Mouse (Mus musculus) MEL (cell line): ENCODE data around the gene Ccnd1. TPM values are rescaled to one million over a fixed set of nuclear protein-coding genes. Genes with fewer than 3 reads are reported as not detected.

ENCODE experiments used
- DNase-seq: peaks from one replicate; pipeline ENCODE4 v3.0.0; 2011; ENCODE audit warnings: low read depth, low spot score
- H3K27ac ChIP-seq: 2 replicates; pipeline ENCODE4 v1.5.1; 2012; ENCODE audit warnings: low read depth, mild to moderate bottlenecking, control low read depth, low read length, moderate library complexity; ENCODE audit not compliant: control insufficient read depth
- H3K27me3 ChIP-seq, 2 experiments: fragments of 150-350 bp in 1 of 2; sonication (generic) in 1 of 2; 2 replicates each; pipeline ENCODE4 v1.6.1; 2012; ENCODE audit warnings: low read length in 2 of 2, mild to moderate bottlenecking in 2 of 2, improper control_type of control experiment in 1 of 2, moderate library complexity in 1 of 2; ENCODE audit not compliant: insufficient read depth in 2 of 2, control insufficient read depth in 1 of 2
- H3K36me3 ChIP-seq, 2 experiments: 2 replicates each; pipeline ENCODE4 v1.6.1; 2012 to 2014; ENCODE audit warnings: low read length in 2 of 2, improper control_type of control experiment in 1 of 2, inconsistent platforms in 1 of 2, mild to moderate bottlenecking in 1 of 2; ENCODE audit not compliant: insufficient read depth in 2 of 2, control insufficient read depth in 1 of 2
- H3K4me1 ChIP-seq, 2 experiments: fragments of 150-350 bp in 1 of 2; sonication (generic) in 1 of 2; 2 replicates each; pipeline ENCODE4 v1.6.1; 2012; ENCODE audit warnings: low read length in 2 of 2, improper control_type of control experiment in 1 of 2, mild to moderate bottlenecking in 1 of 2; ENCODE audit not compliant: insufficient read depth in 2 of 2, control insufficient read depth in 1 of 2
- H3K4me3 ChIP-seq, 2 experiments: fragments of 150-350 bp in 1 of 2; sonication (generic) in 1 of 2; 2 replicates each; pipeline ENCODE4 v1.5.1; 2012; ENCODE audit warnings: low read depth in 2 of 2, low read length in 2 of 2, mild to moderate bottlenecking in 2 of 2, moderate library complexity in 2 of 2, control low read depth in 1 of 2, improper control_type of control experiment in 1 of 2; ENCODE audit not compliant: control insufficient read depth in 1 of 2, insufficient read depth in 1 of 2
- H3K79me2 ChIP-seq: 2 replicates; pipeline ENCODE4 v1.6.1; 2012; ENCODE audit warnings: mild to moderate bottlenecking, low read length, moderate library complexity; ENCODE audit not compliant: control insufficient read depth, poor library complexity, insufficient read depth
- H3K9ac ChIP-seq: 2 replicates; pipeline ENCODE4 v1.6.1; 2012; ENCODE audit warnings: low read depth, mild to moderate bottlenecking, control low read depth, low read length, moderate library complexity; ENCODE audit not compliant: control insufficient read depth, poor library complexity, severe bottlenecking
- H3K9me3 ChIP-seq: fragments of 150-350 bp; sonication (generic); replicated peaks from 2 replicates; pipeline ENCODE4 v1.6.1; 2012; ENCODE audit warnings: mild to moderate bottlenecking, low read length, improper control_type of control experiment, moderate library complexity; ENCODE audit not compliant: insufficient read depth
- CHD2 ChIP-seq: IDR thresholded peaks from 2 replicates; pipeline ENCODE4 v1.6.1; 2011; ENCODE audit warnings: low read length, improper control_type of control experiment
- CTCF ChIP-seq, 3 experiments: IDR thresholded peaks in 2 of 3; conservative IDR thresholded peaks in 1 of 3; 2 replicates each; pipeline ENCODE4 v1.5.1; 2011 to 2012; ENCODE audit warnings: low read length in 3 of 3, low read depth in 2 of 3, mild to moderate bottlenecking in 2 of 3, improper control_type of control experiment in 1 of 3, inconsistent platforms in 1 of 3, mixed read lengths in 1 of 3, moderate library complexity in 1 of 3; ENCODE audit not compliant: control insufficient read depth in 1 of 3, insufficient read depth in 1 of 3, poor library complexity in 1 of 3, severe bottlenecking in 1 of 3
- E2F4 ChIP-seq: IDR thresholded peaks from 2 replicates; pipeline ENCODE4 v1.6.1; 2011; ENCODE audit warnings: low read depth, low read length, improper control_type of control experiment, borderline replicate concordance
- EP300 ChIP-seq, 2 experiments: IDR thresholded peaks; 2 replicates each; pipeline ENCODE4 v1.6.1; 2011; ENCODE audit warnings: improper control_type of control experiment in 2 of 2, low read length in 2 of 2, low read depth in 1 of 2, mild to moderate bottlenecking in 1 of 2
- GABPA ChIP-seq: IDR thresholded peaks from 2 replicates; pipeline ENCODE4 v1.6.1; 2012; ENCODE audit warnings: low read depth, mild to moderate bottlenecking, inconsistent platforms, low read length, improper control_type of control experiment, moderate library complexity
- GATA1 ChIP-seq: IDR thresholded peaks from 2 replicates; pipeline ENCODE4 v1.6.1; 2011; ENCODE audit warnings: low read depth, low read length, improper control_type of control experiment
- HCFC1 ChIP-seq: IDR thresholded peaks from 2 replicates; pipeline ENCODE4 v1.6.1; 2012; ENCODE audit warnings: low read depth, mild to moderate bottlenecking, inconsistent platforms, low read length, improper control_type of control experiment, moderate library complexity
- MAX ChIP-seq: IDR thresholded peaks from 2 replicates; pipeline ENCODE4 v1.6.1; 2011; ENCODE audit warnings: low read length, improper control_type of control experiment
- MYC ChIP-seq: IDR thresholded peaks from 2 replicates; pipeline ENCODE4 v1.6.1; 2011; ENCODE audit warnings: low read depth, mild to moderate bottlenecking, low read length, improper control_type of control experiment, moderate library complexity
- NELFE ChIP-seq: IDR thresholded peaks from 2 replicates; pipeline ENCODE4 v1.6.1; 2011; ENCODE audit warnings: low read depth, low read length, improper control_type of control experiment
- NRF1 ChIP-seq: IDR thresholded peaks from 2 replicates; pipeline ENCODE4 v1.6.1; 2014; ENCODE audit warnings: low read depth, mild to moderate bottlenecking, inconsistent platforms, low read length, improper control_type of control experiment, moderate library complexity; ENCODE audit not compliant: poor library complexity, insufficient read depth, severe bottlenecking
- POLR2AphosphoS2 ChIP-seq: IDR thresholded peaks from 2 replicates; pipeline ENCODE4 v1.6.1; 2011; ENCODE audit warnings: low read length, improper control_type of control experiment
- RAD21 ChIP-seq: IDR thresholded peaks from 2 replicates; pipeline ENCODE4 v1.6.1; 2011; ENCODE audit warnings: mild to moderate bottlenecking, low read depth, low read length, improper control_type of control experiment
- RCOR1 ChIP-seq: IDR thresholded peaks from 2 replicates; pipeline ENCODE4 v1.6.1; 2012; ENCODE audit warnings: low read depth, mild to moderate bottlenecking, inconsistent platforms, low read length, improper control_type of control experiment
- SIN3A ChIP-seq: IDR thresholded peaks from 2 replicates; pipeline ENCODE4 v1.6.1; 2012; ENCODE audit warnings: low read length, improper control_type of control experiment, inconsistent platforms
- SMC3 ChIP-seq: IDR thresholded peaks from 2 replicates; pipeline ENCODE4 v1.6.1; 2011; ENCODE audit warnings: low read depth, low read length, improper control_type of control experiment
- UBTF ChIP-seq: IDR thresholded peaks from 2 replicates; pipeline ENCODE4 v1.6.1; 2012; ENCODE audit warnings: low read depth, mild to moderate bottlenecking, inconsistent platforms, low read length, improper control_type of control experiment, moderate library complexity, borderline replicate concordance; ENCODE audit not compliant: insufficient read depth
- USF1 ChIP-seq: IDR thresholded peaks from 2 replicates; pipeline ENCODE4 v1.6.1; 2014; ENCODE audit warnings: low read depth, mild to moderate bottlenecking, inconsistent platforms, low read length, improper control_type of control experiment, moderate library complexity
- USF2 ChIP-seq, 2 experiments: IDR thresholded peaks; 2 replicates each; pipeline ENCODE4 v1.6.1; 2011 to 2012; ENCODE audit warnings: improper control_type of control experiment in 2 of 2, low read length in 2 of 2, borderline replicate concordance in 1 of 2, inconsistent platforms in 1 of 2, low read depth in 1 of 2, mild to moderate bottlenecking in 1 of 2; ENCODE audit not compliant: insufficient read depth in 1 of 2
- ZC3H11A ChIP-seq: IDR thresholded peaks from 2 replicates; pipeline ENCODE4 v1.6.1; 2012; ENCODE audit warnings: low read depth, mild to moderate bottlenecking, inconsistent platforms, low read length, improper control_type of control experiment
- ZKSCAN1 ChIP-seq: IDR thresholded peaks from 2 replicates; pipeline ENCODE4 v1.6.1; 2012; ENCODE audit warnings: low read depth, mild to moderate bottlenecking, inconsistent platforms, low read length, improper control_type of control experiment, moderate library complexity
- ZMIZ1 ChIP-seq: IDR thresholded peaks from 2 replicates; pipeline ENCODE4 v1.6.1; 2012; ENCODE audit warnings: low read depth, mild to moderate bottlenecking, inconsistent platforms, low read length, improper control_type of control experiment, moderate library complexity
- polyA plus RNA-seq, 2 experiments: library from polyadenylated mRNA; stranded (reverse) in 1 of 2; unstranded in 1 of 2; fragments of >175 nt in 1 of 2; fragments of >200 nt in 1 of 2; gene quantifications; 2 replicates each; pipeline versions ENCODE4 v1.2.1 to v1.2.4; 2012; ENCODE audit warnings: low replicate concordance in 2 of 2, low read depth in 1 of 2; ENCODE audit not compliant: insufficient read length in 2 of 2, insufficient read depth in 1 of 2, missing spikeins in 1 of 2
- total RNA-seq: library from RNA; depleted of rRNA; stranded (reverse); fragments of 300-350 nt; gene quantifications from 2 replicates; pipeline ENCODE4 v1.2.3, GENCODE M21; 2012

Ccnd1 gene
- total and polyA plus RNA-seq, 3 experiments: 0.08 to 0.38 TPM; not detected in 1

DNA sequence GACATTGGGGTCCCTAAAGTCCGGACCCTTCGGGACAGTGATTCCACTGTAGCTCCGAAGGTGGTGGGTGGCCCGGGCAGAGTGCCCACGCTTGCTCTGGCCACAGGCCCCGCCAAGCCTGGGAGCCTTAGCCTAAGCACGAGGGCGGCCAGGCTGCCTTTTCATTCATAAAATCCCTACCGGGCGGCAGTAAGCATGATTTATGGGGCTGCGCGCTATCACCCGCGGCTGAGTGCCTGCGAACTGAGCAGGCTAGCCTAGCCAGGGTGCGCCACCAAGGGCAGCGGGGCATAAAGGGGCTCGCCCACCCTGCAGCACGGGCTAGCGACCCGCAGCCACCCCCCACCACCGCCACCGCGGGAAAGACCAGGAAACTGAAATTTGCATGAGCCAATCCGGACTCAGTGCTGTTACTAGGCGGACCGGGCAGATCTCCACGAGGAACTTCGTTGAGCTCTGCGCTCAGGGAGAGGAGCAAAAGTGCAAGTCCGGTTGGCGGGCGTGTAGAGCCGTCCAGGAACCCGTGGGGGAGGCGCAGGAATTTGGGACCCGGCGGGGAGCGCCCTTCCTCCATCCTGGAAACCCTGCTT lies 1.6 kb upstream of the Ccnd1 start:
- Histone ChIP-seq H3K27me3 (no peaks in the 10 kb centered on the region), H3K36me3 (no peaks in the 10 kb centered on the region), H3K4me1 (no peaks in the 10 kb centered on the region), H3K4me3 (no peak overlapping the region), H3K9me3 (no peaks in the 10 kb centered on the region), H3K79me2 (no peaks in the 10 kb centered on the region), H3K9ac (no peak overlapping the region), H3K27ac (no peak overlapping the region)
- DNase-seq: no peak
- TF ChIP-seq SIN3A (no peak), SMC3 (no peak), EP300 (IDR thresholded peaks at IDR 0.05; ENCODE audit: low read depth in 1 of 2, low read length in 2 of 2) (no peak), NELFE (no peak), GATA1 (no peak), MAX (no peak), E2F4 (no peak), ZKSCAN1 (no peak), CHD2 (no peak), USF1 (no peak), GABPA (no peak), HCFC1 (no peak), CTCF (IDR thresholded peaks at IDR 0.05 in 2 of 3, conservative IDR thresholded peaks at IDR 0.05 in 1 of 3; ENCODE audit: control insufficient read depth in 1 of 3, insufficient read depth in 1 of 3, low read depth in 2 of 3, low read length in 3 of 3, poor library complexity in 1 of 3, severe bottlenecking in 1 of 3) (no peak), MYC (no peak), UBTF (no peak), RCOR1 (no peak), RAD21 (no peak), POLR2AphosphoS2 (no peak), USF2 (IDR thresholded peaks at IDR 0.05; ENCODE audit: borderline replicate concordance in 1 of 2, insufficient read depth in 1 of 2, low read depth in 1 of 2, low read length in 2 of 2) (no peak)

DNA sequence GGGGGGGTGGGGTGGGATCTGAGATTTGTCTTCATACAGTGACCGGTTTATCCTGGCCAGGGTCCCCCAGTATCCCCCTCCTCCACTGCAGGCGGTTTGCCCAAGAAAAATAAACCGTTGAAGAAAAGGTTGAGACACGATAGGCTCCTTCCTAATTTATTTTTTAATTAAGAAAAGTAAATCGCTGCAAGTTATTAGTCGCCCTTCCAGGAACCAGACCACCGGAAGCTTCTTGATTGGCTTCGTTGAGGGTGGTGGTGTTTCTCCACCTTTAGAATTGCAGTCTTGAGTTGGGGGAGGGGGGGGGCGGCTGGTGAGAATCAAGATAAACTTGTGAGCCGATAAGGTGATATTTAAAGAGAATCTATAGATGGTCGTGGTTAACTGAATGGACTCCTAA lies 860 bp upstream of the Ccnd1 start:
- H3K4me1 ChIP-seq: no peaks in the 10 kb centered on the region
- no peaks in the 10 kb centered on the region for H3K27me3 ChIP-seq
- no peaks in the 10 kb centered on the region for H3K79me2 ChIP-seq
- DNase-seq: no peak
- no peak overlapping the region for H3K4me3 ChIP-seq
- H3K9ac ChIP-seq: no peak overlapping the region
- H3K27ac ChIP-seq: no peak overlapping the region
- H3K36me3 ChIP-seq: no peaks in the 10 kb centered on the region
- no peaks in the 10 kb centered on the region for H3K9me3 ChIP-seq
- TF ChIP-seq ZC3H11A (no peak), ZMIZ1 (no peak), NRF1 (no peak), E2F4 (no peak)
